Mouse (Mus musculus) thymus, adult 2 months (tissue): Measurements from ENCODE around the gene Ptgr2.

Experiments used
- CTCF ChIP-seq: fragments of 200-500 bp; IDR thresholded peaks from 2 replicates; pipeline ENCODE4 v1.5.1; 2012; ENCODE audit warnings: mild to moderate bottlenecking, control low read depth, low read length, moderate library complexity, borderline replicate concordance; ENCODE audit not compliant: control insufficient read depth, poor library complexity, insufficient read depth; ENCODE audit errors: extremely low read depth
- POLR2A ChIP-seq: fragments of 200-500 bp; IDR thresholded peaks from 2 replicates; pipeline ENCODE4 v1.6.1; 2012; ENCODE audit warnings: mild to moderate bottlenecking, low read length, control low read depth, moderate library complexity; ENCODE audit not compliant: control insufficient read depth, poor library complexity, insufficient read depth; ENCODE audit errors: extremely low read depth

- TF ChIP-seq CTCF (no peak), POLR2A (no peak)
Observed at GRCm38 (mm10) chr12:84336963-84337625, 52.1 kb downstream of the Ptgr2 start.
